Mouse (Mus musculus) bone marrow macrophage, adult 2 months (primary cell): ENCODE measurements around the gene Sv2b.

Experiments used
- CTCF ChIP-seq: IDR thresholded peaks from 2 replicates; pipeline ENCODE4 v1.5.1; 2012; ENCODE audit warnings: low read depth, mild to moderate bottlenecking, low read length, moderate library complexity
- POLR2A ChIP-seq: IDR thresholded peaks from 2 replicates; pipeline ENCODE4 v1.6.1; 2012; ENCODE audit warnings: mild to moderate bottlenecking, low read depth, low read length, borderline replicate concordance

- TF ChIP-seq CTCF (no peak), POLR2A (no peak)
These were observed 3.1 kb downstream of the Sv2b start for GRCm38 (mm10) chr7:75305901-75306465.
